Mouse (Mus musculus): ENCODE results near the gene Thtpa. TPM values are rescaled to one million over a fixed set of nuclear protein-coding genes. Genes with fewer than 3 reads are reported as not detected.

Thtpa gene
- polyA plus RNA-seq, 1 experiment from 2014 or later, result 27.7 TPM

- WGBS, result 52% methylated on average over 9 of the region's 9 CpGs
- no peaks in the 10 kb centered on the region for H3K9me3 ChIP-seq (replicated peaks)
- peak overlapping the region; percentile 38 for H3K4me2 ChIP-seq (replicated peaks)
- no peak overlapping the region for H3K4me3 ChIP-seq
- ATAC-seq (ENCODE audit: low FRiP score), result no peak
- peak overlapping the region; percentile 74 for H3K27ac ChIP-seq
- no peaks in the 10 kb centered on the region for H3K27me3 ChIP-seq
- H3K36me3 ChIP-seq, result no peaks in the 10 kb centered on the region
- peak overlapping the region; percentile 51 for H3K9ac ChIP-seq
- H3K4me1 ChIP-seq, result peaks cover 31% of the 10 kb centered on the region
Observed at GRCm38 (mm10) chr14:55096573-55097087, 2.0 kb downstream of the Thtpa start.

GRCm38 (mm10) chr14:55097646-55098045 lies 3.1 kb downstream of the Thtpa start:
- peak overlapping the region; percentile 38; the same call in 1 of the 2 replicates for H3K4me2 ChIP-seq (replicated peaks)
- H3K4me1 ChIP-seq, result peaks cover 31% of the 10 kb centered on the region
- H3K4me3 ChIP-seq, result no peak overlapping the region
- H3K9ac ChIP-seq, result peak overlapping the region; percentile 51; the same call in 1 of the 2 replicates
- H3K9me3 ChIP-seq (replicated peaks), result no peaks in the 10 kb centered on the region
- H3K36me3 ChIP-seq, result no peaks in the 10 kb centered on the region
- 68% methylated on average over 10 of the region's 10 CpGs for WGBS
- peak overlapping the region; percentile 74 for H3K27ac ChIP-seq
- no peak for ATAC-seq (ENCODE audit: low FRiP score)
- no peaks in the 10 kb centered on the region for H3K27me3 ChIP-seq

- Histone ChIP-seq H3K9me3 (replicated peaks) (no peaks in the 10 kb centered on the region), H3K27me3 (no peaks in the 10 kb centered on the region), H3K4me1 (peaks cover 31% of the 10 kb centered on the region), H3K36me3 (no peaks in the 10 kb centered on the region), H3K9ac (no peak overlapping the region), H3K4me3 (no peak overlapping the region), H3K4me2 (replicated peaks) (no peak overlapping the region), H3K27ac (peak overlapping the region; percentile 74; the same call in 1 of the 2 replicates)
- ATAC-seq (ENCODE audit: low FRiP score), result no peak
- 71% methylated on average over 4 of the region's 4 CpGs for WGBS
Observed at GRCm38 (mm10) chr14:55098067-55098466, 3.5 kb downstream of the Thtpa start.

- 46% methylated on average over 4 of the region's 4 CpGs for WGBS
- H3K4me3 ChIP-seq, result no peak overlapping the region
- no peak overlapping the region for H3K9ac ChIP-seq
- H3K4me2 ChIP-seq (replicated peaks), result no peak overlapping the region
- ATAC-seq (ENCODE audit: low FRiP score), result no peak
- H3K27ac ChIP-seq, result no peak overlapping the region
- peaks cover 28% of the 10 kb centered on the region for H3K4me1 ChIP-seq
- H3K36me3 ChIP-seq, result no peaks in the 10 kb centered on the region
- no peaks in the 10 kb centered on the region for H3K27me3 ChIP-seq
- no peaks in the 10 kb centered on the region for H3K9me3 ChIP-seq (replicated peaks)
Observed at GRCm38 (mm10) chr14:55101592-55101991, 7.0 kb downstream of the Thtpa start.

GRCm38 (mm10) chr14:55102253-55102785 lies 7.7 kb downstream of the Thtpa start:
- Histone ChIP-seq H3K27ac (no peak overlapping the region), H3K4me1 (peaks cover 20% of the 10 kb centered on the region), H3K9ac (no peak overlapping the region), H3K4me3 (no peak overlapping the region), H3K36me3 (no peaks in the 10 kb centered on the region), H3K9me3 (replicated peaks) (no peaks in the 10 kb centered on the region), H3K4me2 (replicated peaks) (no peak overlapping the region), H3K27me3 (no peaks in the 10 kb centered on the region)
- 83% methylated on average over 15 of the region's 15 CpGs for WGBS
- ATAC-seq (ENCODE audit: low FRiP score), result no peak

- Histone ChIP-seq H3K4me1 (peaks cover 32% of the 10 kb centered on the region), H3K9me3 (replicated peaks) (no peaks in the 10 kb centered on the region), H3K4me2 (replicated peaks) (no peak overlapping the region), H3K4me3 (no peak overlapping the region), H3K27ac (no peak overlapping the region), H3K27me3 (0 out of 2 replicates have a peak, but pooled peaks cover under 1% of the 10 kb centered on the region), H3K36me3 (no peaks in the 10 kb centered on the region), H3K9ac (no peak overlapping the region)
- 86% methylated on average over 18 of the region's 18 CpGs for WGBS
- no peak for ATAC-seq (ENCODE audit: low FRiP score)
Observed at GRCm38 (mm10) chr14:55104365-55104764, 9.8 kb downstream of the Thtpa start.

GRCm38 (mm10) chr14:55105386-55105785 lies 10.8 kb downstream of the Thtpa start:
- Histone ChIP-seq H3K9me3 (replicated peaks) (no peaks in the 10 kb centered on the region), H3K9ac (peak overlapping the region; percentile 27; the same call in 1 of the 2 replicates), H3K36me3 (no peaks in the 10 kb centered on the region), H3K27ac (no peak overlapping the region), H3K4me3 (peak overlapping the region; percentile 42; the same call in 1 of the 2 replicates), H3K4me2 (replicated peaks) (peak overlapping the region; percentile 94), H3K27me3 (peaks cover 10% of the 10 kb centered on the region), H3K4me1 (peaks cover 40% of the 10 kb centered on the region)
- ATAC-seq (ENCODE audit: low FRiP score), result no peak
- WGBS, result 7% methylated on average over 7 of the region's 7 CpGs

GRCm38 (mm10) chr14:55105836-55106809 lies 11.5 kb downstream of the Thtpa start, which contains the start of gene Ap1g2:
TSS of gene Ap1g2 (minus strand) at chr14:55106593.
- Histone ChIP-seq H3K4me3 (peak within 1 kb of the TSS; percentile 42), H3K4me1 (peaks cover 40% of the 10 kb centered on the region), H3K36me3 (no peaks in the 10 kb centered on the region), H3K9ac (peak within 1 kb of the TSS; percentile 68), H3K9me3 (replicated peaks) (no peaks in the 10 kb centered on the region), H3K27me3 (peaks cover 17% of the 10 kb centered on the region), H3K4me2 (replicated peaks) (peak within 1 kb of the TSS; percentile 94), H3K27ac (peak within 1 kb of the TSS; percentile 60)
- WGBS, result 1% methylated on average over 39 of the region's 39 CpGs
- ATAC-seq (ENCODE audit: low FRiP score), result peak; percentile 49

- Histone ChIP-seq H3K36me3 (no peaks in the 10 kb centered on the region), H3K27me3 (peaks cover 22% of the 10 kb centered on the region), H3K9me3 (replicated peaks) (no peaks in the 10 kb centered on the region), H3K27ac (no peak overlapping the region), H3K4me3 (no peak overlapping the region), H3K4me1 (peaks cover 40% of the 10 kb centered on the region), H3K9ac (no peak overlapping the region), H3K4me2 (replicated peaks) (no peak overlapping the region; the same call in 1 of the 2 replicates)
- WGBS, result 64% methylated on average over 8 of the region's 8 CpGs
- no peak for ATAC-seq (ENCODE audit: low FRiP score)
Observed at GRCm38 (mm10) chr14:55106990-55107389, 12.4 kb downstream of the Thtpa start.

GRCm38 (mm10) chr14:55108202-55108870 lies 13.8 kb downstream of the Thtpa start:
- no peaks in the 10 kb centered on the region for H3K36me3 ChIP-seq
- H3K4me2 ChIP-seq (replicated peaks), result peak overlapping the region; percentile 27; the same call in 1 of the 2 replicates
- H3K9me3 ChIP-seq (replicated peaks), result no peaks in the 10 kb centered on the region
- no peak overlapping the region for H3K4me3 ChIP-seq
- peaks cover 40% of the 10 kb centered on the region for H3K4me1 ChIP-seq
- 32% methylated on average over 9 of the region's 9 CpGs for WGBS
- H3K27ac ChIP-seq, result peak overlapping the region; percentile 77
- H3K27me3 ChIP-seq, result peaks cover 32% of the 10 kb centered on the region
- peak overlapping the region; percentile 39; the same call in 1 of the 2 replicates for H3K9ac ChIP-seq
- peak; percentile 75 for ATAC-seq (ENCODE audit: low FRiP score)

- ATAC-seq (ENCODE audit: low FRiP score), result 0 out of 2 replicates have a peak, but pooled peaks have one; percentile 3
- Histone ChIP-seq H3K9ac (peak overlapping the region; percentile 32; the same call in 1 of the 2 replicates), H3K27ac (peak overlapping the region; percentile 77), H3K4me2 (replicated peaks) (peak overlapping the region; percentile 27), H3K9me3 (replicated peaks) (no peaks in the 10 kb centered on the region), H3K27me3 (peaks cover 41% of the 10 kb centered on the region), H3K4me3 (no peak overlapping the region), H3K36me3 (no peaks in the 10 kb centered on the region), H3K4me1 (peaks cover 49% of the 10 kb centered on the region)
- WGBS, result 10% methylated on average over 21 of the region's 21 CpGs
Observed at GRCm38 (mm10) chr14:55109048-55109873, 14.7 kb downstream of the Thtpa start.
